Mouse (Mus musculus): ENCODE measurements around the gene Fam167b.

DNA sequence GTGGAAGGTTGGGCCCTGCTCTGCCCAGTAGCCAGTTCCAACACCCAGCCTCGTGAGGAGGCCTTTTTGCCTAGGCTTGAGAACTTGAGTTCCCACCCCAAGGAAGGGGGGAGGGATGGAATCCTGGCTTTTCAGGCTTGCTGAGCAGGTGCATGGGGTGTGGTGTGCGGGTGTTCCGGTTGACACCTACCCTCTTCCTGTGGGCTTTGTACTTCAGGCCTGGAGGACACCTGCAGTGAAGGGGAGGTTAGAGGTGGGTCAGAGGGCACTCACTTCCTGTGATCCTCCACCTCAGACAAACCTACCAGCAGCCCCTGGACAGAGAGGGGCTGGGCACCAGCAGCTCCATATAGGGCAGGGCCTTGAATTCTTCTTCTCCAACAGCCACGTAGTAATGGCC is 31.7 kb upstream of the Fam167b start:
- TF ChIP-seq CTCF (IDR thresholded peaks at IDR 0.05; ENCODE audit: low read depth) = no peak
- TF ChIP-seq EP300 (IDR thresholded peaks at IDR 0.05; ENCODE audit: low read depth) = no peak

All from heart, postnatal 0 days (tissue).